8 mouse cellular contexts compared by ENCODE assay signal in genomic region chr11:32266776-32267175, GRCm38 (mm10). TPM values are rescaled to one million over a fixed set of nuclear protein-coding genes. Genes with fewer than 3 reads are reported as not detected.
DNase-seq lines count a peak whose midpoint lies in the region; ATAC-seq and TF ChIP-seq lines count a peak whose summit lies in the region.

No protein-coding gene starts in this region.

- no peak for TF ChIP-seq EP300 in CH12.LX (IDR thresholded peaks at IDR 0.05; ENCODE audit: low read length)

- no peaks in the 10 kb centered on the region for H3K9me3 ChIP-seq in heart, embryonic 11.5 days (replicated peaks; ENCODE audit: control insufficient read depth, low read length)
- no peaks in the 10 kb centered on the region for H3K9me3 ChIP-seq in CH12.LX (replicated peaks; ENCODE audit: low read length)
- no peaks in the 10 kb centered on the region for H3K9me3 ChIP-seq in forebrain, embryonic 14.5 days (replicated peaks; ENCODE audit: control insufficient read depth, low read length)
- no peaks in the 10 kb centered on the region for H3K9me3 ChIP-seq in liver, embryonic 16.5 days (replicated peaks; ENCODE audit: control insufficient read depth, low read length)

- H3K4me1 ChIP-seq in heart, embryonic 11.5 days (ENCODE audit: control insufficient read depth, insufficient read depth, low read length): peaks cover 7% of the 10 kb centered on the region; the same call in 1 of the 2 replicates
- H3K4me1 ChIP-seq in CH12.LX (ENCODE audit: control insufficient read depth in 1 of 2, insufficient read depth in 2 of 2): peaks cover 17 to 64% of the 10 kb centered on the region in 2 experiments
- H3K4me1 ChIP-seq in forebrain, embryonic 14.5 days (ENCODE audit: control insufficient read depth, insufficient read depth, low read length): peaks cover 5% of the 10 kb centered on the region; the same call in 1 of the 2 replicates
- H3K4me1 ChIP-seq in liver, embryonic 16.5 days (ENCODE audit: control insufficient read depth, low read depth, low read length): peaks cover 71% of the 10 kb centered on the region

- no peak for ATAC-seq in heart, embryonic 11.5 days (replicated peaks; ENCODE audit: insufficient number of reproducible peaks, low FRiP score, low TSS enrichment)
- ATAC-seq in forebrain, embryonic 14.5 days: no peak; the same call in 1 of the 2 replicates
- ATAC-seq in liver, embryonic 16.5 days (ENCODE audit: low read depth): no peak

- H3K27ac ChIP-seq in heart, embryonic 11.5 days (ENCODE audit: low read depth, low read length): peak overlapping the region; percentile 96
- no peak overlapping the region for H3K27ac ChIP-seq in CH12.LX (ENCODE audit: insufficient read depth, low read depth)
- peak overlapping the region; percentile 88; the same call in 1 of the 2 replicates for H3K27ac ChIP-seq in forebrain, embryonic 14.5 days (ENCODE audit: low read depth, low read length)
- peak overlapping the region; percentile 99 for H3K27ac ChIP-seq in liver, embryonic 16.5 days (ENCODE audit: low read length)

- TF ChIP-seq RAD21 in CH12.LX (IDR thresholded peaks at IDR 0.05; ENCODE audit: low read depth, low read length): no peak

- WGBS in heart, embryonic 11.5 days (ENCODE audit: insufficient replicate concordance): 32% methylated on average over 6 of the region's 6 CpGs
- 25% methylated on average over 6 of the region's 6 CpGs for WGBS in forebrain, embryonic 14.5 days
- WGBS in liver, embryonic 16.5 days (ENCODE audit: insufficient replicate concordance): 22% methylated on average over 6 of the region's 6 CpGs

- intact Hi-C loops in left cerebral cortex, postnatal 10 days (cut with DNase I): no loop called here
- intact Hi-C loops in gastrocnemius, postnatal 36 days (cut with DNase I): no loop called here

- dilution Hi-C loops in CH12.LX (cut with MboI; ENCODE audit: extremely low pct_ligation_motif_present, extremely low pct_unique_long_range_greater_than_20kb, low sequenced_read_pairs): no loop called here

- peaks cover 12% of the 10 kb centered on the region for H3K79me2 ChIP-seq in CH12.LX (replicated peaks; ENCODE audit: control insufficient read depth, extremely low read depth, insufficient read depth, poor library complexity, severe bottlenecking)

- DNase-seq in heart, adult 18-20 months: no peak
- DNase-seq in CH12.LX (ENCODE audit: extremely low read depth): peak; percentile 18
- DNase-seq in forebrain, embryonic 14.5 days (ENCODE audit: low spot score): peak; percentile 6
- no peak for DNase-seq in urinary bladder, postnatal 36 days (ENCODE audit: low spot score in 2 of 2)
- no peak for DNase-seq in left cerebral cortex, postnatal 10 days (ENCODE audit: extremely low spot score in 1 of 2, low spot score in 2 of 2)
- no peak for DNase-seq in gastrocnemius, postnatal 36 days

- H3K27me3 ChIP-seq in heart, embryonic 11.5 days (ENCODE audit: control insufficient read depth, insufficient read depth, low read length): no peaks in the 10 kb centered on the region
- no peaks in the 10 kb centered on the region for H3K27me3 ChIP-seq in CH12.LX (replicated peaks)
- no peaks in the 10 kb centered on the region for H3K27me3 ChIP-seq in forebrain, embryonic 14.5 days (replicated peaks; ENCODE audit: control insufficient read depth, insufficient read depth, low read length)
- H3K27me3 ChIP-seq in liver, embryonic 16.5 days (ENCODE audit: control insufficient read depth, insufficient read depth, low read depth, low read length): no peaks in the 10 kb centered on the region

- TF ChIP-seq POLR2A in CH12.LX (IDR thresholded peaks at IDR 0.05; ENCODE audit: low read depth, low read length): no peak

- peak overlapping the region; percentile 98 for H3K9ac ChIP-seq in heart, embryonic 11.5 days (ENCODE audit: low read depth, low read length)
- peak overlapping the region; percentile 82 for H3K9ac ChIP-seq in CH12.LX (ENCODE audit: insufficient read depth, low read depth)
- peak overlapping the region; percentile 78 for H3K9ac ChIP-seq in forebrain, embryonic 14.5 days (ENCODE audit: low read length)
- peak overlapping the region; percentile 98 for H3K9ac ChIP-seq in liver, embryonic 16.5 days (ENCODE audit: low read depth, low read length)

- in situ Hi-C loops in CH12.LX (cut with MboI; ENCODE audit: low pct_ligation_motif_present, low pct_unique_long_range_greater_than_20kb, low sequenced_read_pairs): no loop called here

- H3K36me3 ChIP-seq in heart, embryonic 11.5 days (ENCODE audit: control insufficient read depth, insufficient read depth, low read length): no peaks in the 10 kb centered on the region; the same call in 1 of the 2 replicates
- peaks cover 10 to 32% of the 10 kb centered on the region in 2 experiments for H3K36me3 ChIP-seq in CH12.LX (replicated peaks in 1 of 2; ENCODE audit: control insufficient read depth in 1 of 2, insufficient read depth in 1 of 2, low read length in 1 of 2)
- no peaks in the 10 kb centered on the region; the same call in 1 of the 2 replicates for H3K36me3 ChIP-seq in forebrain, embryonic 14.5 days (ENCODE audit: control insufficient read depth, insufficient read depth, low read length)
- no peaks in the 10 kb centered on the region; the same call in 1 of the 2 replicates for H3K36me3 ChIP-seq in liver, embryonic 16.5 days (ENCODE audit: control insufficient read depth, insufficient read depth)

- no peak for TF ChIP-seq CTCF in CH12.LX (conservative IDR thresholded peaks at IDR 0.05 in 1 of 2, IDR thresholded peaks at IDR 0.05 in 1 of 2; ENCODE audit: low read depth in 2 of 2, low read length in 2 of 2)

- H3K4me3 ChIP-seq in heart, embryonic 11.5 days (ENCODE audit: low read depth, low read length): peak overlapping the region; percentile 87
- peak overlapping the region; percentile 72 to 92 (median 82) for H3K4me3 ChIP-seq in CH12.LX (replicated peaks in 1 of 3; ENCODE audit: low read depth in 2 of 3, low read length in 2 of 3, poor library complexity in 1 of 3)
- H3K4me3 ChIP-seq in forebrain, embryonic 14.5 days (ENCODE audit: low read depth, low read length): peak overlapping the region; percentile 47
- H3K4me3 ChIP-seq in liver, embryonic 16.5 days (ENCODE audit: low read depth, low read length): peak overlapping the region; percentile 85

- H3K4me2 ChIP-seq in heart, embryonic 11.5 days: peak overlapping the region; percentile 77
- peak overlapping the region; percentile 70 for H3K4me2 ChIP-seq in CH12.LX (ENCODE audit: insufficient read depth, low read depth, poor library complexity, severe bottlenecking)
- peak overlapping the region; percentile 50 for H3K4me2 ChIP-seq in forebrain, embryonic 14.5 days (ENCODE audit: low read length)
- peak overlapping the region; percentile 74 for H3K4me2 ChIP-seq in liver, embryonic 16.5 days (ENCODE audit: low read depth, low read length)

RNA-seq across cellular contexts. Expression of gene Nprl3, which starts 0.7 kb away (rescaled TPM):
- 26.1 and 34.6 TPM in 2 replicates for polyA plus RNA-seq in heart, embryonic 11.5 days (2014; fragmentation: Nextera tagmentation; extraction: Ambion mirVana)
- total RNA-seq in heart, adult 18-20 months (2021): 10 to 100 TPM; 22.6 to 28.5 TPM
- 51.7 and 58.7 TPM in 2 replicates for total RNA-seq in CH12.LX (2012; rRNA removed)
- 43.1 and 47.9 TPM in 2 replicates for total RNA-seq in CH12.LX (2014; rRNA removed)
- 66.8 and 79.8 TPM in 2 replicates for polyA plus RNA-seq in CH12.LX (2012; ENCODE audit: insufficient read length, low read depth)
- polyA plus RNA-seq in forebrain, embryonic 14.5 days (2014; fragmentation: Nextera tagmentation; extraction: Ambion mirVana): 27.9 and 28.1 TPM in 2 replicates
- 30.8 and 31.5 TPM in 2 replicates for polyA plus RNA-seq in liver, embryonic 16.5 days (2015; fragmentation: Nextera tagmentation; extraction: Ambion mirVana)
- total RNA-seq in left cerebral cortex, postnatal 10 days (2021): 10 to 100 TPM; 55.9 to 60.0 TPM
- 10 to 100 TPM; 20.2 to 26.1 TPM for total RNA-seq in gastrocnemius, postnatal 36 days (2021)

RNA-seq across cellular contexts. Expression of gene Hba-x, which starts 9.4 kb away (rescaled TPM):
- polyA plus RNA-seq in heart, embryonic 11.5 days (2014; fragmentation: Nextera tagmentation; extraction: Ambion mirVana): 9,744 and 12,458 TPM in 2 replicates
- total RNA-seq in heart, adult 18-20 months (2021): not detected
- not detected in 2 replicates for total RNA-seq in CH12.LX (2012; rRNA removed)
- not detected in 2 replicates for total RNA-seq in CH12.LX (2014; rRNA removed)
- polyA plus RNA-seq in CH12.LX (2012; ENCODE audit: insufficient read length, low read depth): not detected in 2 replicates
- 33.0 and 82.9 TPM in 2 replicates for polyA plus RNA-seq in forebrain, embryonic 14.5 days (2014; fragmentation: Nextera tagmentation; extraction: Ambion mirVana)
- 43.7 and 47.4 TPM in 2 replicates for polyA plus RNA-seq in liver, embryonic 16.5 days (2015; fragmentation: Nextera tagmentation; extraction: Ambion mirVana)
- not detected for total RNA-seq in left cerebral cortex, postnatal 10 days (2021)
- not detected for total RNA-seq in gastrocnemius, postnatal 36 days (2021)

RNA-seq across cellular contexts. Expression of gene Hba-a1, which starts 16.5 kb away (rescaled TPM):
- 8,943 and 11,032 TPM in 2 replicates for polyA plus RNA-seq in heart, embryonic 11.5 days (2014; fragmentation: Nextera tagmentation; extraction: Ambion mirVana)
- 1,000 to 10,000 TPM; 7,280 to 8,683 TPM for total RNA-seq in heart, adult 18-20 months (2021)
- total RNA-seq in CH12.LX (2012; rRNA removed) (1.9 and 4.9 TPM in 2 replicates), CH12.LX (2014; rRNA removed) (4.1 and 5.2 TPM in 2 replicates)
- 3.3 and 4.7 TPM in 2 replicates for polyA plus RNA-seq in CH12.LX (2012; ENCODE audit: insufficient read length, low read depth)
- polyA plus RNA-seq in forebrain, embryonic 14.5 days (2014; fragmentation: Nextera tagmentation; extraction: Ambion mirVana): 2,348 and 2,639 TPM in 2 replicates
- 72,809 and 72,929 TPM in 2 replicates for polyA plus RNA-seq in liver, embryonic 16.5 days (2015; fragmentation: Nextera tagmentation; extraction: Ambion mirVana)
- 100 to 1,000 TPM; 406 to 790 TPM for total RNA-seq in left cerebral cortex, postnatal 10 days (2021)
- total RNA-seq in gastrocnemius, postnatal 36 days (2021): 100 to 1,000 TPM; 252 to 350 TPM

RNA-seq across cellular contexts. Expression of gene Hbq1b, which starts 20.0 kb away (rescaled TPM):
- 23.0 and 24.4 TPM in 2 replicates for polyA plus RNA-seq in heart, embryonic 11.5 days (2014; fragmentation: Nextera tagmentation; extraction: Ambion mirVana)
- 1 to 10 TPM in 1 of 2 experiments, not detected in 1; 1.4 TPM for total RNA-seq in heart, adult 18-20 months (2021)
- total RNA-seq in CH12.LX (2012; rRNA removed) (not detected in 2 replicates), CH12.LX (2014; rRNA removed) (not detected in 2 replicates)
- polyA plus RNA-seq in CH12.LX (2012; ENCODE audit: insufficient read length, low read depth): not detected in 2 replicates
- polyA plus RNA-seq in forebrain, embryonic 14.5 days (2014; fragmentation: Nextera tagmentation; extraction: Ambion mirVana): 1.1 and 1.6 TPM in 2 replicates
- polyA plus RNA-seq in liver, embryonic 16.5 days (2015; fragmentation: Nextera tagmentation; extraction: Ambion mirVana): 158 and 159 TPM in 2 replicates
- 1 to 10 TPM; 2.9 to 3.3 TPM for total RNA-seq in left cerebral cortex, postnatal 10 days (2021)
- total RNA-seq in gastrocnemius, postnatal 36 days (2021): not detected

RNA-seq across cellular contexts. Expression of gene Hba-a2, which starts 29.5 kb away (rescaled TPM):
- 18,841 and 22,217 TPM in 2 replicates for polyA plus RNA-seq in heart, embryonic 11.5 days (2014; fragmentation: Nextera tagmentation; extraction: Ambion mirVana)
- total RNA-seq in heart, adult 18-20 months (2021): 1,000 to 10,000 TPM; 8,094 to 8,438 TPM
- 2.6 and 4.6 TPM in 2 replicates for total RNA-seq in CH12.LX (2012; rRNA removed)
- total RNA-seq in CH12.LX (2014; rRNA removed): 2.9 and 3.1 TPM in 2 replicates
- polyA plus RNA-seq in CH12.LX (2012; ENCODE audit: insufficient read length, low read depth): 10.3 and 13.3 TPM in 2 replicates
- 5,936 and 7,230 TPM in 2 replicates for polyA plus RNA-seq in forebrain, embryonic 14.5 days (2014; fragmentation: Nextera tagmentation; extraction: Ambion mirVana)
- polyA plus RNA-seq in liver, embryonic 16.5 days (2015; fragmentation: Nextera tagmentation; extraction: Ambion mirVana): 165,200 and 165,281 TPM in 2 replicates
- 100 to 1,000 TPM; 384 to 756 TPM for total RNA-seq in left cerebral cortex, postnatal 10 days (2021)
- 100 to 1,000 TPM; 195 to 294 TPM for total RNA-seq in gastrocnemius, postnatal 36 days (2021)

Comparison
In these comparisons a context has a peak if more than half of its experiments do, and no peak if none do; other contexts are left out.
1. DNase-seq: peak in CH12.LX (single experiment) and forebrain, embryonic 14.5 days (single experiment); none in heart, adult 18-20 months (0 of 2), urinary bladder, postnatal 36 days (0 of 2), left cerebral cortex, postnatal 10 days (0 of 2) and gastrocnemius, postnatal 36 days (0 of 2).
2. RNA of gene Hba-a1, which starts 16.5 kb away (total RNA-seq): 7,280 to 8,683 TPM in heart, adult 18-20 months, 406 to 790 TPM in left cerebral cortex, postnatal 10 days and 252 to 350 TPM in gastrocnemius, postnatal 36 days; 1.9 to 5.2 TPM in CH12.LX; every median in the first group is over 10 times any median in the second.
3. Peak in every context shown above with its lines, with median percentiles within 50 percentile points of each other: H3K4me2 ChIP-seq, H3K4me3 ChIP-seq and H3K9ac ChIP-seq.